Mouse (Mus musculus) hematopoietic stem cell, adult 5-6 weeks (primary cell): ENCODE data around the gene Klhl23. TPM values are rescaled to one million over a fixed set of nuclear protein-coding genes. Genes with fewer than 3 reads are reported as not detected.

Experiments used
- ATAC-seq, 2 experiments: fragments of 125-278 bp in 1 of 2; replicated peaks in 1 of 2; 2 replicates each; pipeline ENCODE4 v1.8.0; 2016 to 2017; ENCODE audit warnings: inconsistent platforms in 2 of 2, mild to moderate bottlenecking in 2 of 2, moderate number of reproducible peaks in 2 of 2, low read depth in 1 of 2, moderate TSS enrichment in 1 of 2; ENCODE audit not compliant: low FRiP score in 2 of 2, poor library complexity in 2 of 2, severe bottlenecking in 2 of 2, insufficient read depth in 1 of 2, low TSS enrichment in 1 of 2
- total RNA-seq: library from RNA; stranded (forward); fragments of 172-1452, 232-1000 nt; gene quantifications from 2 replicates; pipeline ENCODE4 v1.2.3, GENCODE M21; 2017

The Klhl23 gene
- total RNA-seq, 1 experiment from 2014 or later: 36.3 TPM

GRCm38 (mm10) chr2:69823129-69823677 lies 1.5 kb downstream of the Klhl23 start:
- no peak for ATAC-seq

GRCm38 (mm10) chr2:69825898-69826297 lies 4.2 kb downstream of the Klhl23 start:
- no peak for ATAC-seq

- no peak for ATAC-seq
These were observed 4.6 kb downstream of the Klhl23 start for GRCm38 (mm10) chr2:69826380-69826779.

- ATAC-seq: no peak
These were observed 6.3 kb downstream of the Klhl23 start for GRCm38 (mm10) chr2:69828031-69828430.

GRCm38 (mm10) chr2:69829680-69830079 lies 7.9 kb downstream of the Klhl23 start:
- no peak for ATAC-seq

- ATAC-seq: no peak
These were observed 8.4 kb downstream of the Klhl23 start for GRCm38 (mm10) chr2:69830116-69830515.

GRCm38 (mm10) chr2:69837244-69837967 lies 15.7 kb downstream of the Klhl23 start:
- ATAC-seq: no peak

- no peak for ATAC-seq
These were observed 16.3 kb downstream of the Klhl23 start for GRCm38 (mm10) chr2:69837996-69838395.

- no peak for ATAC-seq
These were observed 17.0 kb downstream of the Klhl23 start for GRCm38 (mm10) chr2:69838707-69839106.

GRCm38 (mm10) chr2:69840261-69840660 lies 18.5 kb downstream of the Klhl23 start:
- peak in 1 of 2 experiments; percentile 58; a peak in 3 of 4 replicates for ATAC-seq

GRCm38 (mm10) chr2:69849215-69849614 lies 27.5 kb downstream of the Klhl23 start:
- ATAC-seq: no peak

GRCm38 (mm10) chr2:69851427-69852058 lies 29.8 kb downstream of the Klhl23 start:
- peak; percentile 43 to 46; a peak in 1 of 4 replicates for ATAC-seq

- peak; percentile 70 to 83 for ATAC-seq
These were observed 34.6 kb downstream of the Klhl23 start for GRCm38 (mm10) chr2:69856392-69856791.

GRCm38 (mm10) chr2:69857882-69858281 lies 36.1 kb downstream of the Klhl23 start:
- ATAC-seq: no peak

- peak; percentile 57 to 60 for ATAC-seq
These were observed 39.3 kb downstream of the Klhl23 start for GRCm38 (mm10) chr2:69860972-69861452.

- ATAC-seq: peak; percentile 88 to 93
These were observed 39.8 kb downstream of the Klhl23 start, which contains the start of gene Ssb for GRCm38 (mm10) chr2:69861485-69862091. TSS of gene Ssb (plus strand) at chr2:69861562.

- no peak for ATAC-seq
These were observed 40.4 kb downstream of the Klhl23 start for GRCm38 (mm10) chr2:69862117-69862657.

- ATAC-seq: no peak
These were observed 62.2 kb downstream of the Klhl23 start for GRCm38 (mm10) chr2:69883990-69884391.
